In genomic region chr2:158768350-158768749, GRCm38 (mm10) we compare ENCODE assay signal across 8 mouse cellular contexts. TPM values are rescaled to one million over a fixed set of nuclear protein-coding genes. Genes with fewer than 3 reads are reported as not detected.
DNase-seq lines count a peak whose midpoint lies in the region; ATAC-seq and TF ChIP-seq lines count a peak whose summit lies in the region.

No protein-coding gene starts in this region.

- peak overlapping the region; percentile 91 for H3K4me3 ChIP-seq in heart, embryonic 13.5 days
- peak overlapping the region; percentile 90 to 94 for H3K4me3 ChIP-seq in ES-E14 (ENCODE audit: insufficient read depth in 1 of 2, low read depth in 1 of 2, low read length in 2 of 2, poor library complexity in 1 of 2, severe bottlenecking in 1 of 2)
- peak overlapping the region; percentile 76 for H3K4me3 ChIP-seq in embryonic facial prominence, embryonic 13.5 days

- peak overlapping the region; percentile 96 for H3K4me2 ChIP-seq in heart, embryonic 13.5 days
- H3K4me2 ChIP-seq in embryonic facial prominence, embryonic 13.5 days: peak overlapping the region; percentile 92

- no peaks in the 10 kb centered on the region for H3K9me3 ChIP-seq in heart, embryonic 13.5 days
- no peaks in the 10 kb centered on the region for H3K9me3 ChIP-seq in ES-E14 (ENCODE audit: control insufficient read depth, insufficient read depth, low read depth, low read length)
- H3K9me3 ChIP-seq in embryonic facial prominence, embryonic 13.5 days: no peaks in the 10 kb centered on the region

- 0 out of 2 replicates have a peak, but pooled peaks cover 10% of the 10 kb centered on the region for H3K36me3 ChIP-seq in heart, embryonic 13.5 days
- H3K36me3 ChIP-seq in ES-E14 (ENCODE audit: control insufficient read depth, insufficient read depth, low read length, poor library complexity, severe bottlenecking): peaks cover 4% of the 10 kb centered on the region; the same call in 1 of the 2 replicates
- H3K36me3 ChIP-seq in embryonic facial prominence, embryonic 13.5 days: peaks cover 10% of the 10 kb centered on the region; the same call in 1 of the 2 replicates

- WGBS in heart, embryonic 13.5 days: under 1% methylated on average over 37 of the region's 37 CpGs
- WGBS in embryonic facial prominence, embryonic 13.5 days: under 1% methylated on average over 37 of the region's 37 CpGs

- no peaks in the 10 kb centered on the region for H3K27me3 ChIP-seq in heart, embryonic 13.5 days (replicated peaks)
- no peaks in the 10 kb centered on the region for H3K27me3 ChIP-seq in embryonic facial prominence, embryonic 13.5 days

- peak overlapping the region; percentile 92 for H3K9ac ChIP-seq in heart, embryonic 13.5 days
- peak overlapping the region; percentile 90 for H3K9ac ChIP-seq in ES-E14 (ENCODE audit: insufficient read depth, low read depth, low read length, poor library complexity, severe bottlenecking)
- H3K9ac ChIP-seq in embryonic facial prominence, embryonic 13.5 days: peak overlapping the region; percentile 82

- peaks cover 51% of the 10 kb centered on the region for H3K4me1 ChIP-seq in heart, embryonic 13.5 days
- peaks cover 2 to 18% of the 10 kb centered on the region in 2 experiments for H3K4me1 ChIP-seq in ES-E14 (ENCODE audit: control insufficient read depth in 2 of 2, insufficient read depth in 2 of 2, low read length in 2 of 2, poor library complexity in 1 of 2)
- peaks cover 33% of the 10 kb centered on the region for H3K4me1 ChIP-seq in embryonic facial prominence, embryonic 13.5 days

- intact Hi-C loops in heart, postnatal 25 days (cut with DNase I): loop anchor here (5.0 kb wide), 2 partner anchors 39 to 84 kb away; no protein-coding TSS in a partner anchor

- in situ Hi-C loops in ES-E14 (cut with MboI; ENCODE audit: low sequenced_read_pairs in 2 of 2, unreplicated experiment in 2 of 2): no loop called here

- no peak for DNase-seq in heart, postnatal 25 days (ENCODE audit: low spot score)
- no peak for DNase-seq in ES-E14 (ENCODE audit: low read depth, low spot score)
- peak; percentile 64 for DNase-seq in testis, postnatal 10 days (ENCODE audit: low spot score)
- no peak for DNase-seq in urinary bladder, adult 18-20 months (ENCODE audit: low spot score in 2 of 2)

- ATAC-seq in heart, embryonic 13.5 days (ENCODE audit: extremely low read depth, insufficient number of reproducible peaks, low FRiP score, low TSS enrichment): no peak
- no peak; the same call in 1 of the 2 replicates for ATAC-seq in embryonic facial prominence, embryonic 13.5 days (ENCODE audit: insufficient number of reproducible peaks, insufficient read depth, low FRiP score, low TSS enrichment, low read depth)
- peak; percentile 36 for ATAC-seq in inflammation-experienced regulatory T-cells, adult 6 months
- ATAC-seq in megakaryocyte progenitor cell, adult 5-6 weeks (replicated peaks; ENCODE audit: poor library complexity): peak; percentile 37

- H3K27ac ChIP-seq in heart, embryonic 13.5 days (replicated peaks): peak overlapping the region; percentile 85
- H3K27ac ChIP-seq in ES-E14 (ENCODE audit: insufficient read depth, low read depth, low read length, poor library complexity, severe bottlenecking): no peak overlapping the region
- peak overlapping the region; percentile 75 for H3K27ac ChIP-seq in embryonic facial prominence, embryonic 13.5 days

TF ChIP-seq in ES-E14, 5 proteins besides CTCF, POLR2A, EP300 and RAD21:
- TF ChIP-seq CHD2 (IDR thresholded peaks at IDR 0.05; ENCODE audit: low read depth, low read length): no peak
- TF ChIP-seq ZNF384 (IDR thresholded peaks at IDR 0.05; ENCODE audit: low read depth, low read length): no peak
- no peak for TF ChIP-seq ZC3H11A (IDR thresholded peaks at IDR 0.05; ENCODE audit: borderline replicate concordance, low read depth, low read length)
- no peak for TF ChIP-seq HCFC1 (IDR thresholded peaks at IDR 0.05; ENCODE audit: borderline replicate concordance, insufficient read depth, low read length)
- TF ChIP-seq MAFK (IDR thresholded peaks at IDR 0.05; ENCODE audit: insufficient read depth, low read depth, low read length): no peak

RNA-seq across cellular contexts. Expression of gene Fam83d, which starts 0.5 kb away (rescaled TPM):
- 56.7 and 56.9 TPM in 2 replicates for polyA plus RNA-seq in heart, embryonic 13.5 days (2015; fragmentation: Nextera tagmentation; extraction: Ambion mirVana)
- 1 to 10 TPM in 1 of 2 experiments, under 1 TPM in 1; 0.75 to 1.1 TPM for total RNA-seq in heart, postnatal 25 days (2021)
- 28.0 and 31.1 TPM in 2 replicates for total RNA-seq in ES-E14 (2012; rRNA removed)
- polyA plus RNA-seq in embryonic facial prominence, embryonic 13.5 days (2015; fragmentation: Nextera tagmentation; extraction: Ambion mirVana): 46.8 and 47.5 TPM in 2 replicates
- polyA plus RNA-seq in inflammation-experienced regulatory T-cells, adult 6 months (2017; shearing (Covaris generic)): 1 to 10 TPM in 1 of 3 experiments, under 1 TPM in 2; 0.50 to 3.9 (median 0.59) TPM
- total RNA-seq in megakaryocyte progenitor cell, adult 5-6 weeks (2015): 8.9 and 9.3 TPM in 2 replicates
- 5.9 and 7.6 TPM in 2 replicates for total RNA-seq in megakaryocyte progenitor cell, adult 5-6 weeks (2017)

RNA-seq across cellular contexts. Expression of gene Dhx35, which starts 26.3 kb away (rescaled TPM):
- polyA plus RNA-seq in heart, embryonic 13.5 days (2015; fragmentation: Nextera tagmentation; extraction: Ambion mirVana): 10.6 and 11.8 TPM in 2 replicates
- total RNA-seq in heart, postnatal 25 days (2021): 10 to 100 TPM; 16.2 to 17.8 TPM
- 25.5 and 42.0 TPM in 2 replicates for total RNA-seq in ES-E14 (2012; rRNA removed)
- polyA plus RNA-seq in embryonic facial prominence, embryonic 13.5 days (2015; fragmentation: Nextera tagmentation; extraction: Ambion mirVana): 15.1 and 16.5 TPM in 2 replicates
- polyA plus RNA-seq in inflammation-experienced regulatory T-cells, adult 6 months (2017; shearing (Covaris generic)): 10 to 100 TPM; 12.7 to 16.1 (median 14.1) TPM
- total RNA-seq in megakaryocyte progenitor cell, adult 5-6 weeks (2015): 10.1 and 12.4 TPM in 2 replicates
- 15.3 and 17.3 TPM in 2 replicates for total RNA-seq in megakaryocyte progenitor cell, adult 5-6 weeks (2017)

Comparison
In these comparisons a context has a peak if more than half of its experiments do, and no peak if none do; other contexts are left out.
1. ATAC-seq: peak in inflammation-experienced regulatory T-cells, adult 6 months (single experiment) and megakaryocyte progenitor cell, adult 5-6 weeks (single experiment); none in heart, embryonic 13.5 days (single experiment) and embryonic facial prominence, embryonic 13.5 days (single experiment).
2. Peak in every context shown above with its lines, with median percentiles within 50 percentile points of each other: H3K4me3 ChIP-seq and H3K9ac ChIP-seq.